Mouse (Mus musculus): Measurements from ENCODE around the gene Cald1. TPM values are rescaled to one million over a fixed set of nuclear protein-coding genes. Genes with fewer than 3 reads are reported as not detected.

Gene Cald1
- polyA plus RNA-seq, 1 experiment from 2014 or later: 301 TPM

DNA sequence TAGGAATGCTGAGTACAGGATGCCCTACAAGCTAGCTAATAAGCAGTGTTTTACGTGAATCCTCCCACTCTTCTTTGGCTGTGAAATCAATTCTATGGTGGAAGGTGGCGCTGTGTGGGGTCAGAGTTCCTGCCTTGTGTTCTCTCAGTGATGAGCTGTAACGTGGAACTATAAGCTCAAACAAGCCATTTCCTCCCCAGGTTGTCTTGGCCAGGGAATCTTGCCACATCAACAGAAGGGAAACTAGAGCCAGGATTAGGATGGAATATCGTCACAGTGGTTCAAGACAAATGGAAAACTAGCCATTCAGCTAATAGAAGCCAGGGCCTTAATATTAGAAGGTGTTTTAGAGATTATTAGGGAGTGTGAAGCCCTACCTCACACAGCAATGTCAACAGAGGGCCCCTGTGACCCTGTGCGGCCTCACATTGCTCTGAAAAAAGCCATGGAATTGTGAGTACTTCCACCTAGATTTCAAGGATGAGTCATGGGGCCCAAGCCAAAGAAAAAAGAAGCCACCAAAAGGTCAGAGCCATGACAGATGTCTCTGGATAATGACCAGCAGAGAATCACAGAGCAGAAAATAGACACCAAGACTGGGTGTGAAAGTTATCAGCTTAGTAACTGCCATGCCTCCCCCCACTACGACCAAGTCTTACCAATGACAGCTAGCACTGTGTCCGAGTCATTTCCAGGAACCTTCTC lies 33.0 kb upstream of the Cald1 start:
- Histone ChIP-seq H3K27me3 (ENCODE audit: control insufficient read depth, insufficient read depth, low read length) (no peaks in the 10 kb centered on the region), H3K27ac (replicated peaks) (no peak overlapping the region), H3K9ac (ENCODE audit: low read length) (no peak overlapping the region), H3K4me1 (replicated peaks; ENCODE audit: control insufficient read depth, insufficient read depth) (no peaks in the 10 kb centered on the region), H3K4me3 (ENCODE audit: low read depth, low read length) (no peak overlapping the region), H3K9me3 (ENCODE audit: control insufficient read depth, low read length) (no peaks in the 10 kb centered on the region), H3K36me3 (ENCODE audit: control insufficient read depth, insufficient read depth, low read length) (no peaks in the 10 kb centered on the region), H3K4me2 (replicated peaks; ENCODE audit: low read depth) (no peak overlapping the region)
- no peak for ATAC-seq (ENCODE audit: low FRiP score, low TSS enrichment)
- no peak for DNase-seq (ENCODE audit: low spot score)
- TF ChIP-seq EP300 (optimal IDR thresholded peaks at IDR 0.05) (no peak), CTCF (IDR thresholded peaks at IDR 0.05; ENCODE audit: low read depth) (no peak)
- 77% methylated on average over 7 of the region's 7 CpGs for WGBS

DNA sequence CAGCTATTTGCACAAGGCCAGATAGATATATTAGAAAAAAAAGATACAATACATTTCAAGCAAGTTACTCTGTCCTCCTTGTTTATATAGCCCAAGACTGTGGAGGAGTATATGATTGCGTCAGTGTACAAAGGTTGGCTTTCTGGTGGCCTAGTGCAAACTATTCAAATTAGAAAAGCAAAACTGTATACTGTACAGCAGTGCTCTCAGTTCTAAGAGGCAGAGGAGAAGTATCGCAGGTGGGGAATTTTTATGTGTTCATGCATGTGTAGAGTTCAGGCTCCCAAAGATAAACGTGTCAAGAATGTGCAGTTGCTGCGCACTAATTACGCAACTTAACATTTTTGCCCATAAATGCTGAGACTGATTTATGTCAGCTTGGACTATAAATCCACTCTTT lies 31.0 kb upstream of the Cald1 start:
- Histone ChIP-seq H3K4me1 (replicated peaks; ENCODE audit: control insufficient read depth, insufficient read depth) (no peaks in the 10 kb centered on the region), H3K36me3 (ENCODE audit: control insufficient read depth, insufficient read depth, low read length) (no peaks in the 10 kb centered on the region), H3K9ac (ENCODE audit: low read length) (no peak overlapping the region), H3K4me2 (replicated peaks; ENCODE audit: low read depth) (no peak overlapping the region), H3K27ac (replicated peaks) (no peak overlapping the region), H3K27me3 (ENCODE audit: control insufficient read depth, insufficient read depth, low read length) (no peaks in the 10 kb centered on the region), H3K4me3 (ENCODE audit: low read depth, low read length) (no peak overlapping the region), H3K9me3 (ENCODE audit: control insufficient read depth, low read length) (no peaks in the 10 kb centered on the region)
- peak; percentile 73; the same call in 1 of the 2 replicates for ATAC-seq (ENCODE audit: low FRiP score, low TSS enrichment)
- WGBS: 59% methylated on average over 5 of the region's 5 CpGs
- TF ChIP-seq CTCF (IDR thresholded peaks at IDR 0.05; ENCODE audit: low read depth) (no peak), EP300 (optimal IDR thresholded peaks at IDR 0.05) (no peak)
- DNase-seq (ENCODE audit: low spot score): no peak

DNA sequence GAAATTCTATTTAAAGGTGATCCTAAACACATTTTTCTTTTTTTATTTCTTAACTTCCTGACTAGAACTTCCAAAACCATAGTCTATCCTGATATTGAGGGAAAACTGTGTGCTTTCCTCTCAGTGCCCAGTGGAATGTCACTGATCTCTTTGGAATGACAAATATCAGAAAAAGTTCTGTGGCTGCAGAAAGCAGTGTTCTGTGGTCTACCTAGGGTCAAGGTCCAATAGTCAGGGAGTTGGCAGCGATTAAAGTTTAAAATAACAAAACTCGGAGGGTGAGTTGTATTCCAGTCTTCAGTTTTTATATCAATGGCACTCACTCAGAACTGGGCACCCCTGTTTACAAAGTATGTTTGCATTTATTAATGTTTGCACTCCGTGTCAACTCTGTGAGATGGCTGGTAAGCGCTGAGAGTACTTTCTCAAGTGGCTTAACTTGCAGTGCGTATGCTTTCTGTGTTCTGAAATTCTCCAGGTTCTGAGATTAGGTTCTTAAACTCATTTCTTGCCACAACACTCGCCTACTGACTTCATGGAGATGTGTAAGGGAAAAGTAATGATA lies 18.7 kb upstream of the Cald1 start:
- 45% methylated on average over 6 of the region's 6 CpGs for WGBS
- Histone ChIP-seq H3K27ac (replicated peaks) (no peak overlapping the region), H3K4me1 (replicated peaks; ENCODE audit: control insufficient read depth, insufficient read depth) (no peaks in the 10 kb centered on the region), H3K36me3 (ENCODE audit: control insufficient read depth, insufficient read depth, low read length) (no peaks in the 10 kb centered on the region), H3K4me2 (replicated peaks; ENCODE audit: low read depth) (no peak overlapping the region), H3K27me3 (ENCODE audit: control insufficient read depth, insufficient read depth, low read length) (no peaks in the 10 kb centered on the region), H3K9me3 (ENCODE audit: control insufficient read depth, low read length) (no peaks in the 10 kb centered on the region), H3K9ac (ENCODE audit: low read length) (no peak overlapping the region), H3K4me3 (ENCODE audit: low read depth, low read length) (no peak overlapping the region)
- DNase-seq (ENCODE audit: low spot score): peak; percentile 28
- ATAC-seq (ENCODE audit: low FRiP score, low TSS enrichment): peak; percentile 89
- no peak for TF ChIP-seq EP300 (optimal IDR thresholded peaks at IDR 0.05)

DNA sequence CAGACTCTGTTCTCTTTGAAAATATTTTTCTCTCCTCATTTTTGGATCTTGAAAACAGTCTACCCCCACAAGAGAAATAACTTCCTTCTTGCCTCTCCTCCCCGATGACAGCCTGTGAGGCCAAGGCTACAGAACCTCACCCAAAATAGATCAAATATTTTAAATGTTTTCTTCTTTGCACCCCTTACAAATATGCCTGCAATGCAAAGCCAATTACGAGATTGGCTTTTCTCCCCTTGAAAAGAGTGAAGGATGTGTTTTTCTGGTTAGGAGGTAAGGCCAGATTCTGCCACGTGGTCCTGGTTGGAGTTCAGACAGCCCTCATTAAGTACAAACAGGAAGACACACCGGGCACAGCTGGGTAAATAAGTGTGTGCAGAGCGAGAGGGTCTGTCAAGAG lies 14.9 kb upstream of the Cald1 start:
- no peak overlapping the region for H3K4me2 ChIP-seq (replicated peaks; ENCODE audit: low read depth)
- H3K36me3 ChIP-seq (ENCODE audit: control insufficient read depth, insufficient read depth, low read length): no peaks in the 10 kb centered on the region
- H3K4me1 ChIP-seq (replicated peaks; ENCODE audit: control insufficient read depth, insufficient read depth): no peaks in the 10 kb centered on the region
- TF ChIP-seq EP300 (optimal IDR thresholded peaks at IDR 0.05): no peak
- TF ChIP-seq CTCF (IDR thresholded peaks at IDR 0.05; ENCODE audit: low read depth): no peak
- H3K27ac ChIP-seq (replicated peaks): no peak overlapping the region
- H3K9ac ChIP-seq (ENCODE audit: low read length): no peak overlapping the region
- no peak for ATAC-seq (ENCODE audit: low FRiP score, low TSS enrichment)
- no peak overlapping the region for H3K4me3 ChIP-seq (ENCODE audit: low read depth, low read length)
- DNase-seq (ENCODE audit: low spot score): no peak
- H3K9me3 ChIP-seq (ENCODE audit: control insufficient read depth, low read length): no peaks in the 10 kb centered on the region
- H3K27me3 ChIP-seq (ENCODE audit: control insufficient read depth, insufficient read depth, low read length): no peaks in the 10 kb centered on the region
- 50% methylated on average over 5 of the region's 5 CpGs for WGBS

DNA sequence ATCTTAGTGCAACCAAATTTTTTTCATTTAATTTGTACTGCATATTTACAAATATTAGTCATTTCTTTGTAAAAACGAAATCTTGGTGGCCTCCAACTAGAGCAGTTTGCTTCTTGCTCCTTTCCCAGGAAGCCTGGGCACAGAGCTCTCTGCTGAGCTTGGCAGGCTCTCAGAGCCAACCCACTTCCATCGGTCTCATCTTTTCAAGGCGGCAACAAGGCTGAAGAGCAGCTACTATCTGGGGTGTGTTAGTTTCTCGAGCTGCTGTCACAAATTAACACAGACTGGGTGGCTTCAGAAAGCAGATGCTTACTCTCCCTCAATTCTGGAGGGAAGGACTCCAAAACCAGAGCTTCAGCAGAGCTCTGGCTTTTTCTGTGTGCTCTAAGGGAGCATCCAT lies 10.2 kb upstream of the Cald1 start:
- TF ChIP-seq CTCF (IDR thresholded peaks at IDR 0.05; ENCODE audit: low read depth) (no peak), EP300 (optimal IDR thresholded peaks at IDR 0.05) (no peak)

DNA sequence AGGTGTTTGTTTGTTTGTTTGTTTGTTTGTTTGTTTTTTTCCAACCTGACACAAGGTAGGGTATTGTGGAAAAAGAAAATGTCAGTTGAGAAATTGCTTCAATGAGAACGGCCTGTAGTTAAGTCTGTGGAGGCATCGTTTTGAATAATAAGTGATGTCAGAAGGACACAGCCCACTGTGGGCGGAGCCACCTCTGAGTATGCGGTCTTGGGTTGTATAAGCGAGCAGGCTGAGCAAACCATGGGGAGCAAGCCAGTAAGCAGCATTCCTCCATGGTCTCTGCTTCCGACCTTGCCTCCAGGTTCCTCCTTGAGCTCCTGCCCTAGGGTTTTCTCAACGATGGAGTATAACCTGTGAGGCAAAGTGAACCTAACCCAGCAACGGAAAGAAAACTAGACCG lies 7.6 kb upstream of the Cald1 start:
- no peak for DNase-seq (ENCODE audit: low spot score)

More for the DNA sequence above, 10.2 kb upstream of the Cald1 start:
- H3K27ac ChIP-seq (replicated peaks): no peak overlapping the region
- no peaks in the 10 kb centered on the region for H3K27me3 ChIP-seq (ENCODE audit: control insufficient read depth, insufficient read depth, low read length)
- H3K9me3 ChIP-seq (ENCODE audit: control insufficient read depth, low read length): no peaks in the 10 kb centered on the region
- no peak for DNase-seq (ENCODE audit: low spot score)
- H3K9ac ChIP-seq (ENCODE audit: low read length): no peak overlapping the region
- 64% methylated on average over 4 of the region's 4 CpGs for WGBS
- H3K4me2 ChIP-seq (replicated peaks; ENCODE audit: low read depth): no peak overlapping the region
- no peak for ATAC-seq (ENCODE audit: low FRiP score, low TSS enrichment)
- no peak overlapping the region for H3K4me3 ChIP-seq (ENCODE audit: low read depth, low read length)
- no peaks in the 10 kb centered on the region for H3K36me3 ChIP-seq (ENCODE audit: control insufficient read depth, insufficient read depth, low read length)
- no peaks in the 10 kb centered on the region for H3K4me1 ChIP-seq (replicated peaks; ENCODE audit: control insufficient read depth, insufficient read depth)

More for the DNA sequence above, 7.6 kb upstream of the Cald1 start:
- no peaks in the 10 kb centered on the region for H3K36me3 ChIP-seq (ENCODE audit: control insufficient read depth, insufficient read depth, low read length)
- H3K4me3 ChIP-seq (ENCODE audit: low read depth, low read length): no peak overlapping the region
- H3K4me1 ChIP-seq (replicated peaks; ENCODE audit: control insufficient read depth, insufficient read depth): no peaks in the 10 kb centered on the region
- H3K27me3 ChIP-seq (ENCODE audit: control insufficient read depth, insufficient read depth, low read length): no peaks in the 10 kb centered on the region
- no peak overlapping the region for H3K4me2 ChIP-seq (replicated peaks; ENCODE audit: low read depth)
- no peak for ATAC-seq (ENCODE audit: low FRiP score, low TSS enrichment)
- WGBS: 94% methylated on average over 9 of the region's 9 CpGs
- no peak for TF ChIP-seq EP300 (optimal IDR thresholded peaks at IDR 0.05)
- no peak for TF ChIP-seq CTCF (IDR thresholded peaks at IDR 0.05; ENCODE audit: low read depth)
- no peak overlapping the region for H3K9ac ChIP-seq (ENCODE audit: low read length)
- H3K27ac ChIP-seq (replicated peaks): no peak overlapping the region
- no peaks in the 10 kb centered on the region for H3K9me3 ChIP-seq (ENCODE audit: control insufficient read depth, low read length)
